Mouse (Mus musculus): ENCODE data around the gene Macf1.

DNA sequence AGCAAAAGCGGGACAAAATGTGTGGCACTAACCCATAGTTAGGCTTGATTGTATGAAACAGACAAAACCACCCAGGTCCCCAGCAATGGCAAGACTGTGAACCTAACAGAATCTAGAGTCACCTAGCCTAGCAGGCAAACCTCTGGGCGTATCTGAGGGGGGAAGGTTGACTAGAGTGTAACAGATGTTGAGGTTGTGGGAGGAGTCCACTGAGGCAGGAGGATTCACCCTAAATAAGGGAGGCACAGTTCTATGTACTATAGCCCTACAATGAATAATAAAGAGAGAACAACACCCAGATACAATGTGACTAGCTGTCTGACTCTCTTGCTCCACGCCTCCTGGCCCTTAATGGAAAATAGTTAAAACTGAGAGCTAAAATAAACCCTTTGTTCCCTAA, 7.9 kb upstream of the Macf1 start:
- no peak for TF ChIP-seq CTCF (IDR thresholded peaks at IDR 0.05; ENCODE audit: low read depth, low read length)
- TF ChIP-seq GATA2 (IDR thresholded peaks at IDR 0.05; ENCODE audit: borderline replicate concordance, low read depth, low read length), result no peak
- TF ChIP-seq GATA1 (IDR thresholded peaks at IDR 0.05; ENCODE audit: borderline replicate concordance, low read length), result no peak
- TF ChIP-seq TAL1 (conservative IDR thresholded peaks at IDR 0.05; ENCODE audit: low read depth, low read length), result no peak
